Mouse (Mus musculus): ENCODE results near the gene Rap1b. TPM values are rescaled to one million over a fixed set of nuclear protein-coding genes. Genes with fewer than 3 reads are reported as not detected.

Gene Rap1b
- polyA plus RNA-seq, 1 experiment: 150 TPM

GRCm38 (mm10) chr10:117790011-117790410, 55.8 kb downstream of the Rap1b start:
- Histone ChIP-seq H3K36me3 (ENCODE audit: control insufficient read depth, insufficient read depth, low read length, poor library complexity, severe bottlenecking) (peaks cover 27% of the 10 kb centered on the region), H3K4me3 (ENCODE audit: low read depth, low read length) (no peak overlapping the region), H3K9ac (ENCODE audit: low read depth, poor library complexity, severe bottlenecking) (no peak overlapping the region), H3K9me3 (replicated peaks; ENCODE audit: control insufficient read depth, insufficient read depth, low read length, poor library complexity, severe bottlenecking) (no peaks in the 10 kb centered on the region), H3K27ac (ENCODE audit: insufficient read depth, low read length) (no peak overlapping the region), H3K4me1 (ENCODE audit: control insufficient read depth, insufficient read depth, low read length) (no peaks in the 10 kb centered on the region), H3K27me3 (ENCODE audit: control insufficient read depth, insufficient read depth, low read length, poor library complexity, severe bottlenecking) (no peaks in the 10 kb centered on the region)
- TF ChIP-seq POLR2A (IDR thresholded peaks at IDR 0.05; ENCODE audit: insufficient read depth, low read length): no peak
- no peak for TF ChIP-seq CTCF (IDR thresholded peaks at IDR 0.05; ENCODE audit: low read depth, low read length)
- no peak for TF ChIP-seq EP300 (IDR thresholded peaks at IDR 0.05; ENCODE audit: insufficient read depth, low read depth, low read length)

GRCm38 (mm10) chr10:117784646-117785045, 61.2 kb downstream of the Rap1b start:
- TF ChIP-seq EP300 (IDR thresholded peaks at IDR 0.05; ENCODE audit: insufficient read depth, low read depth, low read length) (no peak), POLR2A (IDR thresholded peaks at IDR 0.05; ENCODE audit: insufficient read depth, low read length) (no peak), CTCF (IDR thresholded peaks at IDR 0.05; ENCODE audit: low read depth, low read length) (no peak)
- H3K4me3 ChIP-seq (ENCODE audit: low read depth, low read length): no peak overlapping the region
- H3K9ac ChIP-seq (ENCODE audit: low read depth, poor library complexity, severe bottlenecking): no peak overlapping the region
- no peaks in the 10 kb centered on the region for H3K4me1 ChIP-seq (ENCODE audit: control insufficient read depth, insufficient read depth, low read length)
- H3K36me3 ChIP-seq (ENCODE audit: control insufficient read depth, insufficient read depth, low read length, poor library complexity, severe bottlenecking): peaks cover 47% of the 10 kb centered on the region
- no peaks in the 10 kb centered on the region for H3K9me3 ChIP-seq (replicated peaks; ENCODE audit: control insufficient read depth, insufficient read depth, low read length, poor library complexity, severe bottlenecking)
- no peaks in the 10 kb centered on the region for H3K27me3 ChIP-seq (ENCODE audit: control insufficient read depth, insufficient read depth, low read length, poor library complexity, severe bottlenecking)
- H3K27ac ChIP-seq (ENCODE audit: insufficient read depth, low read length): no peak overlapping the region

GRCm38 (mm10) chr10:117783786-117784420, 61.9 kb downstream of the Rap1b start:
- H3K27me3 ChIP-seq (ENCODE audit: control insufficient read depth, insufficient read depth, low read length, poor library complexity, severe bottlenecking): no peaks in the 10 kb centered on the region
- TF ChIP-seq POLR2A (IDR thresholded peaks at IDR 0.05; ENCODE audit: insufficient read depth, low read length) (no peak), EP300 (IDR thresholded peaks at IDR 0.05; ENCODE audit: insufficient read depth, low read depth, low read length) (no peak), CTCF (IDR thresholded peaks at IDR 0.05; ENCODE audit: low read depth, low read length) (no peak)
- H3K9me3 ChIP-seq (replicated peaks; ENCODE audit: control insufficient read depth, insufficient read depth, low read length, poor library complexity, severe bottlenecking): no peaks in the 10 kb centered on the region
- no peak overlapping the region for H3K4me3 ChIP-seq (ENCODE audit: low read depth, low read length)
- H3K4me1 ChIP-seq (ENCODE audit: control insufficient read depth, insufficient read depth, low read length): no peaks in the 10 kb centered on the region
- H3K36me3 ChIP-seq (ENCODE audit: control insufficient read depth, insufficient read depth, low read length, poor library complexity, severe bottlenecking): peaks cover 52% of the 10 kb centered on the region
- H3K9ac ChIP-seq (ENCODE audit: low read depth, poor library complexity, severe bottlenecking): no peak overlapping the region
- H3K27ac ChIP-seq (ENCODE audit: insufficient read depth, low read length): no peak overlapping the region

- TF ChIP-seq CTCF (IDR thresholded peaks at IDR 0.05; ENCODE audit: low read depth, low read length) (no peak), EP300 (IDR thresholded peaks at IDR 0.05; ENCODE audit: insufficient read depth, low read depth, low read length) (no peak), POLR2A (IDR thresholded peaks at IDR 0.05; ENCODE audit: insufficient read depth, low read length) (no peak)
- H3K36me3 ChIP-seq (ENCODE audit: control insufficient read depth, insufficient read depth, low read length, poor library complexity, severe bottlenecking): peaks cover 60% of the 10 kb centered on the region
- H3K9me3 ChIP-seq (replicated peaks; ENCODE audit: control insufficient read depth, insufficient read depth, low read length, poor library complexity, severe bottlenecking): no peaks in the 10 kb centered on the region
- no peaks in the 10 kb centered on the region for H3K27me3 ChIP-seq (ENCODE audit: control insufficient read depth, insufficient read depth, low read length, poor library complexity, severe bottlenecking)
- no peaks in the 10 kb centered on the region for H3K4me1 ChIP-seq (ENCODE audit: control insufficient read depth, insufficient read depth, low read length)
- no peak overlapping the region for H3K4me3 ChIP-seq (ENCODE audit: low read depth, low read length)
- H3K9ac ChIP-seq (ENCODE audit: low read depth, poor library complexity, severe bottlenecking): no peak overlapping the region
- H3K27ac ChIP-seq (ENCODE audit: insufficient read depth, low read length): no peak overlapping the region
Measured at GRCm38 (mm10) chr10:117782491-117783260, 63.2 kb downstream of the Rap1b start.

- no peak for TF ChIP-seq EP300 (IDR thresholded peaks at IDR 0.05; ENCODE audit: insufficient read depth, low read depth, low read length)
- TF ChIP-seq POLR2A (IDR thresholded peaks at IDR 0.05; ENCODE audit: insufficient read depth, low read length): no peak
- no peak for TF ChIP-seq CTCF (IDR thresholded peaks at IDR 0.05; ENCODE audit: low read depth, low read length)
- peaks cover 60% of the 10 kb centered on the region for H3K36me3 ChIP-seq (ENCODE audit: control insufficient read depth, insufficient read depth, low read length, poor library complexity, severe bottlenecking)
- H3K27ac ChIP-seq (ENCODE audit: insufficient read depth, low read length): no peak overlapping the region
- no peak overlapping the region for H3K4me3 ChIP-seq (ENCODE audit: low read depth, low read length)
- no peaks in the 10 kb centered on the region for H3K9me3 ChIP-seq (replicated peaks; ENCODE audit: control insufficient read depth, insufficient read depth, low read length, poor library complexity, severe bottlenecking)
- H3K27me3 ChIP-seq (ENCODE audit: control insufficient read depth, insufficient read depth, low read length, poor library complexity, severe bottlenecking): no peaks in the 10 kb centered on the region
- no peaks in the 10 kb centered on the region for H3K4me1 ChIP-seq (ENCODE audit: control insufficient read depth, insufficient read depth, low read length)
- H3K9ac ChIP-seq (ENCODE audit: low read depth, poor library complexity, severe bottlenecking): no peak overlapping the region
Measured at GRCm38 (mm10) chr10:117782056-117782455, 63.8 kb downstream of the Rap1b start.

Data from ES-Bruce4 (cell line).